Mouse (Mus musculus) limb, embryonic 15.5 days (tissue): ENCODE measurements around the gene Bysl. TPM values are rescaled to one million over a fixed set of nuclear protein-coding genes. Genes with fewer than 3 reads are reported as not detected.
A peak's percentile ranks its signal among the peaks of the same experiment; 100 is the strongest.
"Not testable (repeated sequence)": the region's sequence is repeated elsewhere in the genome, so short reads cannot be mapped to it uniquely, and the experiment has no call there.

Source experiments
- ATAC-seq: fragments of 200-750 bp; cut with Nextera tagmentation; 2 replicates; pipeline ENCODE4 v1.8.0; 2017; ENCODE audit warnings: low read depth, moderate TSS enrichment; ENCODE audit not compliant: insufficient number of reproducible peaks, low FRiP score, low TSS enrichment
- H3K27ac ChIP-seq: fragments of 300-500 bp; sonication (generic); 2 replicates; pipeline ENCODE4 v1.5.1; 2015; ENCODE audit warnings: moderate library complexity, mild to moderate bottlenecking, inconsistent platforms
- H3K27me3 ChIP-seq: fragments of 300-500 bp; sonication (generic); 2 replicates; pipeline ENCODE4 v1.6.1; 2015; ENCODE audit warnings: inconsistent platforms
- H3K36me3 ChIP-seq: fragments of 300-500 bp; sonication (generic); 2 replicates; pipeline ENCODE4 v1.6.1; 2015; ENCODE audit warnings: inconsistent platforms
- H3K4me1 ChIP-seq: fragments of 300-500 bp; sonication (generic); 2 replicates; pipeline ENCODE4 v1.6.1; 2015; ENCODE audit warnings: inconsistent platforms
- H3K4me2 ChIP-seq: fragments of 300-500 bp; sonication (generic); 2 replicates; pipeline ENCODE4 v1.6.1; 2015; ENCODE audit warnings: mild to moderate bottlenecking, inconsistent platforms
- H3K4me3 ChIP-seq: fragments of 300-500 bp; sonication (generic); 2 replicates; pipeline ENCODE4 v1.5.1; 2015; ENCODE audit warnings: mild to moderate bottlenecking, inconsistent platforms
- H3K9ac ChIP-seq: fragments of 300-500 bp; sonication (generic); 2 replicates; pipeline ENCODE4 v1.6.1; 2015; ENCODE audit warnings: inconsistent platforms
- H3K9me3 ChIP-seq: fragments of 300-500 bp; sonication (generic); 2 replicates; pipeline ENCODE4 v1.6.1; 2016; ENCODE audit warnings: inconsistent platforms
- WGBS: fragments of 180-500 bp; shearing (Covaris S2); methylation state at CpG from one replicate; pipeline ENCODE4 v1.1.7; 2015; 5-methylcytosine and 5-hydroxymethylcytosine counted together
- polyA plus RNA-seq: library from polyadenylated mRNA; unstranded; fragments of >200 nt; fragmentation: Nextera tagmentation; extraction: Ambion mirVana; gene quantifications from 2 replicates; pipeline ENCODE4 v1.2.1, GENCODE M21; 2015

The Bysl gene
- polyA plus RNA-seq: 24.1 and 26.3 TPM in 2 replicates

DNA sequence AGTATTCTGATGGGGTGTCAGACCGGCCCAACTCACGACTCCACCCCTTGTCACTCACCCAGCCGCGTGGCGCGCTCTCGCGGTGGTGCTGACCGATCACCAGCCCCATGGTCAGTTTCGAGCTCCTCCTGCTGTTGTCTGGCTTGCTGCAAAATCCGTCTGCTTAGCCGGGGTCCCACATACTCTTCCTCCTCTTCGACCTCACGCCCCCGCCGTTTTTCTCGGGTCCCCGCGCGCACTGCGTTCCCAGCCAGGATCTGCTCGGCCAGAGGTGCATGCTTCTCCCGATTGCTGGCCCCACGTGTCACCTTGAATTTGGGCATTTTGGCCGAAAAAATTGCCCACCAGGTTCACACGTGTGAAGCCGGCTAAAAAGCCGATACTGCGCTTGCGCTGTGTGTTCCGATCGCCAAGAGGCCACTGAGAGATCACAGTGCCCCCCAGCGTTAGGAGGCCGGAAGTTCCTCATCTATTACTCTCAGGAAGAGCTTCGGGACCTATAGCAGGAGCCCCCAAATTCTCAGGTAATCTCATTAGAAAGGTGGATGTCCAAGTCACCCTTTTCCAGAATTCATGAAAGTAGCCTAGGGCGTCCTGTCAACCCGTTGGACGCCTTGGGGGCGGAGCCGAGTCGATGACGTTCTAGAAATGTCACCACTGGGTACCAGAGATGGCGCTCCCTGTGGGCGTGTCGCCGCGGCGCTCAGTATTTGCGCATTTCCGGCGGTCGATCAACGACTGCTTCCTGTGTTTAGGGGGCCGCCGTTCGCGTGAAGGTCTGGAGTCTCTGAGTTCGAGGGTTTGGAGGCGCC is at the start of gene Bysl, which contains the start of the genes Med20 and Gm20517:
TSS of gene Bysl (minus strand) at position 644 of the 812 bp plus-strand sequence.
TSS of gene Med20 (plus strand) at position 734 of the 812 bp plus-strand sequence.
TSS of gene Gm20517 (plus strand) at position 741 of the 812 bp plus-strand sequence.
- peak; percentile 91 for ATAC-seq

DNA sequence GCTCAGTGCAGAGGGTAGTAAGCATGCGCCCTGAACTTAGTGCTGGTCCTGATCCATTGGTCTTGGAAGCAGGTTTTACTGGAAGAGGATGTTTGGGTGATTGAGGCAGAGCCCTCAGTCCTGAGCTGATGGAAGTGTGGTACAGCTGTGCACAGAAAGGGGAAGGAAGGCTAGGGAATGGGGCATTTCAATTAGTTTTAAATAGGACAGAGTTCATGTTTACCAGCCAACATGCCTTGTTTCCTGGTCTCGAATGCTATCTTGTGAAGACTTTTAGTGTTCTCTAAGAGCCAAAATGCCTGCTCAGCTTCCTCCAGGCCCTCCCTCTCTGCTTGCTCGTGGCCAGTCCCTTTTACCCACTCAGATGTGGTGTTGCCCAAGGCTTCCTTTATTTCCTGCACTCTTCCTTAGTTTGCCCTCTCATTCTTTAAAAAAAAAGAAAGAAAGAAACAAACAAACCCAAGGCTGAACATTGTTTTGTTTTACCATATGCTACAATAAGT is 47.5 kb upstream of the Bysl start:
- WGBS: 86% methylated on average over 3 of the region's 3 CpGs
- Histone ChIP-seq H3K9me3 (no peaks in the 10 kb centered on the region), H3K4me2 (no peak overlapping the region)

More for the DNA sequence above, at the start of gene Bysl, which contains the start of the genes Med20 and Gm20517:
- Histone ChIP-seq H3K4me1 (peaks cover 24% of the 10 kb centered on the region), H3K4me2 (peak within 1 kb of the TSS; percentile 77), H3K36me3 (peaks cover 50% of the 10 kb centered on the region), H3K9me3 (no peaks in the 10 kb centered on the region), H3K4me3 (peak within 1 kb of the TSS; percentile 82), H3K27me3 (no peaks in the 10 kb centered on the region), H3K9ac (peak within 1 kb of the TSS; percentile 65), H3K27ac (peak within 1 kb of the TSS; percentile 81)
- under 1% methylated on average over 59 of the region's 59 CpGs for WGBS

DNA sequence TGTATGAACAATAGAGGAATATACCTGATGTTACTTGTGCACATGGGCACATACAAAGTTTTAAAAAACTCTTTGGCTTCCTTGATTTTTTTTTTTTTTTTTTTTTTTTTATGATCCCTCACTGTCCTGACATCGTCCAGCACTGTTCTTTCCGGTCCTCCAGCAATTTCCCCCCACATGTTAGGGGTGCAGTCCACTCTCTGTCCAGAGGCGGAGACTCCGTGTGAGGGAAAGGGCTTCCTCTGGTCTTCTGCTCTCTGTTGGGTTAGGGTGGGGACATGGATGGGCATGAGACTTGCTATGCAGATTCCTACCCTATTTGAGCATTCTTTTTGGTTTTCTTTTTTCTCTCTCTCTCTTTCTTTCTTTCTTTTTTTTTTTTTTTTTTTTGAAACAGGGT is 46.6 kb upstream of the Bysl start:
- H3K4me1 ChIP-seq: no peaks in the 10 kb centered on the region
- no peak overlapping the region for H3K9ac ChIP-seq
- H3K27ac ChIP-seq: no peak overlapping the region
- H3K27me3 ChIP-seq: no peaks in the 10 kb centered on the region
- no peaks in the 10 kb centered on the region for H3K9me3 ChIP-seq
- H3K4me2 ChIP-seq: no peak overlapping the region
- no peak overlapping the region for H3K4me3 ChIP-seq
- ATAC-seq: no peak
- 81% methylated on average over 4 of the region's 4 CpGs for WGBS
- no peaks in the 10 kb centered on the region for H3K36me3 ChIP-seq

More for the DNA sequence above, 47.5 kb upstream of the Bysl start:
- Histone ChIP-seq H3K4me3 (no peak overlapping the region), H3K4me1 (no peaks in the 10 kb centered on the region), H3K27me3 (no peaks in the 10 kb centered on the region), H3K36me3 (no peaks in the 10 kb centered on the region), H3K27ac (no peak overlapping the region), H3K9ac (no peak overlapping the region)
- ATAC-seq: no peak

DNA sequence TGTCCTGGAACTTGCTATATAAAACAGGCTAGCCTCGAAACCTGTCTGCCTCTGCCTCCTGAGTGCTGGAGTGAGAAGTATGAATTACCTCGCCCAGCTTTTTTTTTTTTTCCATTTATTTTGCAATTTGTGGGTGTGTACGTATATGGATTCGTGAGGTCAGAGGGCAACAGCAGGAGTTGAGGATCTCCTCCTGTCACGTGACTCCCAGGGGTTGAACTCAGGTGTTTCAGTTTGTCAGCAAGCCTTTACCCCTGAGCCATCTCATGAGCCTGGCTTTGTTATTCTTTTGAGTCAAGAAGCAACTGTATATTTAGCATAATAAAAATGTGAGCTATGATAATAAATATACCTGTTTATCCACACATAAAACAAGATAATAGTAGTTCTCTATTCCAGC is 44.4 kb upstream of the Bysl start:
- Histone ChIP-seq H3K27me3 (no peaks in the 10 kb centered on the region), H3K4me3 (no peak overlapping the region), H3K36me3 (no peaks in the 10 kb centered on the region), H3K9ac (no peak overlapping the region), H3K9me3 (no peaks in the 10 kb centered on the region), H3K4me2 (no peak overlapping the region), H3K4me1 (no peaks in the 10 kb centered on the region), H3K27ac (no peak overlapping the region)
- WGBS: 80% methylated on average over 5 of the region's 5 CpGs
- no peak for ATAC-seq

DNA sequence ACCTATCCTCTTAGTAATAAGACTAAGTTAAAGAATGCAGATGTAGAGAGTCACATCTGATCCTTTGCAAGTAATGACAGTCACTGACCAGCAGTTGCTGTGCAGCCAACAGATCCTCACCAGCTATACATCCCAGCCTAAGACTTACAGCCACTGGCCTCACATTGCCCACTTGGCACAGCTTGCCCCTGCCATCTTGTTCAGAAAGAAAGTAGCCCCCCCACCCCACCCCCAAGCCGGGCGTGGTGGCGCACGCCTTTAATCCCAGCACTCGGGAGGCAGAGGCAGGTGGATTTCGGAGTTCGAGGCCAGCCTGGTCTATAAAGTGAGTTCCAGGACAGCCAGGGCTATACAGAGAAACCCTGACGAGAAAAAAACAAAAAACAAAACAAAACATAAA is 43.1 kb upstream of the Bysl start:
- H3K4me1 ChIP-seq, H3K4me3 ChIP-seq, H3K36me3 ChIP-seq, H3K4me2 ChIP-seq, H3K9ac ChIP-seq, H3K9me3 ChIP-seq, ATAC-seq, H3K27ac ChIP-seq, H3K27me3 ChIP-seq: not testable (repeated sequence)
- 93% methylated on average over 8 of the region's 8 CpGs for WGBS

DNA sequence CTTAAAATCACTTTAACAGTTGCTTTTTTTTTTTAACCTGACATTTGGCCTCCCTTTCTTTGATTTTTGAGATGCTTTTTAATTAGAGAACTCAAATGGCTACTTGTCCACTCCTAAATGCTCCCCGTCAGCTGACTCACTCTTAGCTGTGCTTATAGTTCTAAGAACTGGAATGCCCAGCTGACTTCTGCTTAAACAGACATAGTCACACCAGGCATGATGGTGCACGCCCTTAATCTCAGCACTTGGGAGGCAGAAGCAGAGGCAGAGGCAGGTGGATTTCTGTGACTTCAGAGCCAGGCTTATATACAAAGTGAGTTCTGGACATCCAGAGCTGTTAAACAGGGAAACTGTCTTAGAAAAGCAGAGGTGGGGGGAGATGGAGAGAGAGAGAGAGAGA is 40.7 kb upstream of the Bysl start:
- H3K4me2 ChIP-seq: no peak overlapping the region
- 80% methylated on average over 2 of the region's 2 CpGs for WGBS
- H3K9me3 ChIP-seq: no peaks in the 10 kb centered on the region
- no peak overlapping the region for H3K27ac ChIP-seq
- ATAC-seq: no peak
- H3K27me3 ChIP-seq: no peaks in the 10 kb centered on the region
- no peaks in the 10 kb centered on the region for H3K4me1 ChIP-seq
- H3K9ac ChIP-seq: no peak overlapping the region
- no peak overlapping the region for H3K4me3 ChIP-seq
- 0 out of 2 replicates have a peak, but pooled peaks cover 4% of the 10 kb centered on the region for H3K36me3 ChIP-seq

DNA sequence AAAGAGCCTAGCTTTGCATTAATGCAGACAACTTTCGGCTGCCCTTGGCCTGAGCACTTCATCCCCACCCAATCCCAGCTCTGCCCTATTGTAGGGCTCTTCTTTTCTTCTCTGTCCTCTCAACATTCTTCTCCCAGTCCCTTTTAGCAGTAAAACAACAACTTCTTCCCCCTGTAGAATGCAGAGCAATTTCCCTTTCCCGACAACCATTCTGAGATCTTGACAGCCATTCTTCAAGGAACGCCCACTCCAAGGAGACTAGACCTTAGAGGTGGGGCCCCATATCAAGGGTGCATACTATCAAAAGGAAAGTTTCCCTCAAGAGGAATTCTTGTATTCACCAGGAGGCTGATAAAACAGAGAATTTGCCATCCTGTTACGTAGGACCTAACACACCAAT is 37.7 kb upstream of the Bysl start:
- Histone ChIP-seq H3K9me3 (no peaks in the 10 kb centered on the region), H3K36me3 (0 out of 2 replicates have a peak, but pooled peaks cover 4% of the 10 kb centered on the region), H3K4me3 (no peak overlapping the region), H3K4me1 (no peaks in the 10 kb centered on the region), H3K9ac (no peak overlapping the region), H3K4me2 (no peak overlapping the region), H3K27me3 (no peaks in the 10 kb centered on the region), H3K27ac (no peak overlapping the region)
- WGBS: 69% methylated on average over 4 of the region's 4 CpGs
- ATAC-seq: no peak

DNA sequence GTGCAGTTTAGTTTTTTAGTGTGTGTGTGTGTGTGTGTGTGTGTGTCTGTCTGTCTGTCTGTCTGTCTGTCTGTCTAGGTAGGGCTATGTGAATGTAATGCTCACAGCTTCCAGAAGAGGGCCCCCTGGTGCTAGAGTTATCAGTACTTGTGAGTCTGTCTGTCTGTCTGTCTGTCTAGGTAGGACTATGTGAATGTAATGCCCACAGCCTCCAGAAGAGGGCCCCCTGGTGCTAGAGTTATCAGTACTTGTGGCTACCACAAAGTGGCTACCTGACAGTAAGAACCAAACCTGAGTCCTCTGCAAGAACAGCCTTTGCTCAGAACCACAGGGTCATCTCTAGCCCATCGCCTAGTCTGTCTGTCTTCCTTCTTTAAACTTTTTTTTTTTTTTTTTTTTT is 35.4 kb upstream of the Bysl start:
- no peak for ATAC-seq
- H3K4me2 ChIP-seq: no peak overlapping the region
- 93% methylated on average over 1 of the region's 1 CpGs for whole genome bisulfite sequencing

DNA sequence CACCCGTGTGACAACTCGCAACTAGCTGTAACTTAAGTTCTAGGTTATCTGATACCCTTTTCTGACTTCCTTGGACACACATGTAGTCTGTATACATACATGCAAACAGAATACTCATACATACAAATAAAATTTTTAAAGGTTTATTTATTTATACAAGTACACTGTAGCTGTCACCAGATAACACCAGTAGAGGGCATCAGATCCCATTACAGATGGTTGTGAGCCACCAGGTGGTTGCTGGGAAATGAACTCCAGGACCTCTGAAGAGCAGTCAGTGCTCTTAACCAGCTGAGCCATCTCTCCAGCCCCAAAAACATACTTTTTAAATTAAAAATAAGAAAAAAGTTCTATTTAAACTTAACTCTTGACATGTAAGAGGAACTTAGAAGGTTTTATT is 31.7 kb upstream of the Bysl start:
- Histone ChIP-seq H3K36me3 (no peaks in the 10 kb centered on the region), H3K27ac (no peak overlapping the region), H3K4me3 (no peak overlapping the region), H3K4me2 (no peak overlapping the region), H3K9ac (no peak overlapping the region), H3K27me3 (no peaks in the 10 kb centered on the region), H3K4me1 (no peaks in the 10 kb centered on the region), H3K9me3 (no peaks in the 10 kb centered on the region)
- WGBS: 77% methylated on average over 2 of the region's 2 CpGs
- no peak for ATAC-seq

More for the DNA sequence above, 35.4 kb upstream of the Bysl start:
- H3K4me1 ChIP-seq: no peaks in the 10 kb centered on the region
- no peaks in the 10 kb centered on the region for H3K9me3 ChIP-seq
- no peak overlapping the region for H3K9ac ChIP-seq
- H3K36me3 ChIP-seq: 0 out of 2 replicates have a peak, but pooled peaks cover 4% of the 10 kb centered on the region
- no peak overlapping the region for H3K27ac ChIP-seq
- H3K4me3 ChIP-seq: no peak overlapping the region
- H3K27me3 ChIP-seq: no peaks in the 10 kb centered on the region

DNA sequence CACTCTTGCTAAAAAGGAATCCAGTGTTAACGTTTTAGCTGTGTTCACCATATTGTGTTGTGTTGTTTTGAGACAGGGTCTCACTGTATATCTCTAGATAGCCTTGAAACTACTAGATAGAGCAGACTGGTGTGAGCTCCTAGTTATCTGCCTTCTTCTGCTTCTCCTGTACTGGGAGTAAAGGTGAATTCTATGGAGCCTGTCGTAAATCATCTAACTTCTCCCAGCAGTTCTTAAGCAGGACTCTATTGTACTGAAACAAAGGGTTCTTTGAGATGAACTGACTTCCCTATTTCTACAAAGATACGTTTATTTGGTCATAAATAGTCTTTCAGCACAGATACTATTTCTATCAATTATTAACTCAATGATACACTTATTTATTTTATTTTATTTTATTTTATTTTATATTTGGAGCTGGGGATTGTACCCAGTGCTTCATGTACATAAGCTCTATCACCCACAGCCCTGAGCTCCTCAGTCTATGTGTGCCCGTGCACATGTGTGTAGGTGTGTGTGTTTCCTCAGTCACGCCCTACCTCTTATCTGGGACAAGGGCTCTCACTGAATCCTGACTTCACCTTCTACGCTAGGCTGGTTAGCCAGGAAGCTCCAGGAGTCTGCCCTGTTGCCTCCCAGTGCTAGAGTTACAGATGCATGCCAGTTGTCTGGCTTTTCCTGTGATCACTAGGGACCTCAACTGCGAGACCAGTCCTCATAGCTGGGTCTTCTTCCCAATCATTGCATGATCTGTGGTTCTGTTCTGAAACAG is 22.9 kb upstream of the Bysl start:
- Histone ChIP-seq H3K4me3 (no peak overlapping the region), H3K27ac (no peak overlapping the region), H3K9ac (no peak overlapping the region), H3K27me3 (no peaks in the 10 kb centered on the region), H3K36me3 (peaks cover 9% of the 10 kb centered on the region; the same call in 1 of the 2 replicates), H3K4me1 (peaks cover 15% of the 10 kb centered on the region), H3K4me2 (no peak overlapping the region), H3K9me3 (no peaks in the 10 kb centered on the region)
- no peak for ATAC-seq
- WGBS: 82% methylated on average over 7 of the region's 7 CpGs

DNA sequence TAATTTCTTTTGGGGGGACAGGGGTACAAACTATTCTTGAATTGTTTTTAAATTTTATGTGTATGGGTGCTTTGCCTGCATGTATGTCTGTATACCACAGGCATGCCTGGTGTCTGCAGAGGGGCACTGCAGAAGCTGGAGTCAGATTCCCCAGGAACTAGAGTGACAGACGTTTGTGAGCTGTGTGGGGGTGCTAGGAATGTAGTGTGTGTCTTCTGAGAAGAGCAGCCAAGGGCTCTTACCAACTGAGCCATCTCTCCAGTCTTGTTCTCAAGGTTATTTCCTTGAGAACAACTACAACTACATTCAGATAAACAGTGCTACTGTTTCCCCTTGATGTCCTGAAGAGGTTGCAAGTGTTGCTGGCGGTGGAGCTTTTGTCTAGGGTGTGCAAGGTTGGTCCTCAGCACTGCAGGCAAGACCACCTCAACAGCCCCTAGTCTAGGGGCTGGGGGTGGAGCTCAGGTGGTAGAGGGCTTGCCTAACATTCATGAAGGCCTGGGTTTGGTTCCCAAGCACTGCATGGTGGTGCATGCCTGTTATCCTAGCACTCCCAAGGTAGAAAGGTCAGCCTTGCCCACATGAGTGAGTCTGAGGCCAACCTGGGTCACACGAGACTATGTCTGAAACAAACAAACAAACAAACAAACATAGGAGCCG is 21.0 kb upstream of the Bysl start:
- no peak overlapping the region for H3K4me2 ChIP-seq
- H3K9me3 ChIP-seq: no peaks in the 10 kb centered on the region
- H3K27ac ChIP-seq: no peak overlapping the region
- no peak overlapping the region for H3K4me3 ChIP-seq
- no peaks in the 10 kb centered on the region for H3K27me3 ChIP-seq
- peaks cover 9% of the 10 kb centered on the region; the same call in 1 of the 2 replicates for H3K36me3 ChIP-seq
- peaks cover 22% of the 10 kb centered on the region for H3K4me1 ChIP-seq
- WGBS: 70% methylated on average over 4 of the region's 4 CpGs
- no peak overlapping the region for H3K9ac ChIP-seq
- no peak for ATAC-seq
